Mouse (Mus musculus) urinary bladder, postnatal 4 days (tissue): ENCODE measurements around the gene Dnajc17.

ENCODE experiments used
- DNase-seq, 2 experiments: peaks; one replicate each; pipeline ENCODE4 v3.0.0; 2021 to 2022; ENCODE audit warnings: low spot score in 2 of 2

Gene Dnajc17

GRCm38 (mm10) chr2:119198049-119198448 is 10.5 kb downstream of the Dnajc17 start:
- no peak for DNase-seq

GRCm38 (mm10) chr2:119197493-119197892 is 11.1 kb downstream of the Dnajc17 start:
- no peak for DNase-seq

DNA sequence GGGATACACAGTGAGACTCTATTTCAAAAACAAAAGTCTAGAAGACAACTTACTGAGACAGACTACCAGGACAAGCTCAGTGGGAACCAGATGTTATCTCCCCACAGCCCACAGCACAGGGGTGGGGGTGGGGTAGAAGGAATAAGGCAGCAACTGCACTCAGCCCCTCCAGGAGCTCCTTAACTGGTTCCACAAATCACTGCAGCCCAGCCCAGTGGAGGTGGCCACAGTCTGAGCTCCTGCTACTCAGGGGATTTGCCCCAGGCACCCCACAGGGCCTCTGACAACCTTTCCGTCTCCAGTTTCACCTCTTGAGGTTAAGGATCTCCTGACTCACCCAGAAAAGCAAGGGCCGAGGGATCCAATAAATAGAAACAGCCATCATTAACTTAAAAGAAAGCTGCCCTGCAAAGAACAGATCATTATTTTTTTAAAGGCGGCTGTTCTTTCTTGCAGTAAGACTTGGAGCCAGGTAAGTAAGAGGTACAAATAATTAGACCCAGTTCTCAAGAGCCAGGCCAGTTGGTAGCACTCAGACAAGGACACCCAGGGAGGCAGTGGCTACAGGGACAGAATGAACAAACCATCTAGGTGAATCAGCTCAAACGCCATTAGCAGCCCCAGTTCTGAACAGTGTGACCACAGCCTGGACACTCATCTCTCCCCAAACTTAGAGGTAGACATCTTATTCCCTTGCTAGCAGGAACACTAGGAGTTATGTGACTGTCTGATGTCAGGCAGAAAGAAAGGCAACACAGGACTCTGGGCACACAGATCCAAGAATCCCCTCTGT is 12.1 kb downstream of the Dnajc17 start:
- DNase-seq: no peak

- DNase-seq: no peak
Observed at GRCm38 (mm10) chr2:119194140-119194539, 14.5 kb downstream of the Dnajc17 start.

GRCm38 (mm10) chr2:119190969-119191368 is 17.6 kb downstream of the Dnajc17 start:
- no peak for DNase-seq

DNA sequence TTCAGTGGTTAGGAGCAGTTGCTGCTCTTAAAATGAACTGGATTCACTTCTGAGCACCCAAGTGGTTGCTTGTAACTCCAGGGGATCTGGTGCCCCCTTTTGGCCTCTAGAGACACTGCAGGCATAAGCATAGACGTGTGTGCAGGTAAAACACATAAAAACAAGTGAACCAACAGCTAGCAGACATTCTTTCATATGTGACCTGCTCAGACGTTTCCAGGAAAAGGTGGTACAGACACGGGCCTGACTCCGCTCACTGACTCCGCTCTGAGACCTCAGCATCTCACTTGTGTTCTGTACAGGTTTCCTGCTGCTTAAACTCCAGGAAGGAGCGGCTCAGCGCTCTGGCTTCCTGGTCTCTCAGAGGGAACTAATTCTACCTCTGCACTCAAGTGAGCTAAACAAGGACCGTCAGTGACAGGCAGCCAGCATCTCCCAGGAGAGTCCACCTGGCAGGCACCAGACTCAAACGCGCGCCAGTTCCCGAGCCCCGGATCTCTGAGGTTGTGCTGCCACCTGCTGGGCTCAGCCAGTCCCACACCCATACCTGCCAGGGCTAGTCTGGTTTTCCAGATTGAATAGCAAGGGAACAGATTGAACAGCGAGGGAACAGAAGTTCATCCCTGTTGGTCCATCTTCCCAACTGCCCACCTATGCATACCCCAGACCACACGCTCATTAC is 19.4 kb downstream of the Dnajc17 start:
- DNase-seq: peak; percentile 65 to 87

- no peak for DNase-seq
Observed at GRCm38 (mm10) chr2:119182914-119183313, 25.7 kb downstream of the Dnajc17 start.

DNA sequence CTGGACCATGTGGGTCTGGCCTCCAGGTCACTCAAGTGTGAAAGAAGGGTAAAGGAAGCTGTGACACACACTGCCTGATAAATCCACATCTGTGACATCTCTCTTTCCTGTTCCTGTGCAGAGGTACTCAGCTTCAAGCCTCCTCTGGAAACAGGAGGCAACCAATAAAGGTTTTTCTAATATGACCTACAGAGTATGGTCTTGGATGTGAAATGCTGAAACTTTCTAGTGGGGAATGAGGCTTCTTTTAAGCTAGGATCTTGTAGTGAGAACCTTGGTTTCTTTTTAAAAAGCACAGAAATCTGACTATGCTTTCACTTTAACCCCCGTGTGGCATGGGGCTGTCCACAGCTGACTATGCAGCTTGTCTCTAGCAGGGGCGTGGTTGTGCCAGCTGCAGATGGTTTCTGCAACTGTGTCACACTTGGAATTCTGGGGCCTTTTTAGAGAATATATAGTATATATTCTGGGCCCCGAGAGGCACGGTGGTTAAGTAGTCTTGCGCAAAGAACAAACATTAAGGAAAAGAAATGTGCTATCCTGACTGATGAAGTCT is 31.1 kb downstream of the Dnajc17 start:
- DNase-seq: no peak

GRCm38 (mm10) chr2:119176761-119177160 is 31.8 kb downstream of the Dnajc17 start:
- DNase-seq: no peak

DNA sequence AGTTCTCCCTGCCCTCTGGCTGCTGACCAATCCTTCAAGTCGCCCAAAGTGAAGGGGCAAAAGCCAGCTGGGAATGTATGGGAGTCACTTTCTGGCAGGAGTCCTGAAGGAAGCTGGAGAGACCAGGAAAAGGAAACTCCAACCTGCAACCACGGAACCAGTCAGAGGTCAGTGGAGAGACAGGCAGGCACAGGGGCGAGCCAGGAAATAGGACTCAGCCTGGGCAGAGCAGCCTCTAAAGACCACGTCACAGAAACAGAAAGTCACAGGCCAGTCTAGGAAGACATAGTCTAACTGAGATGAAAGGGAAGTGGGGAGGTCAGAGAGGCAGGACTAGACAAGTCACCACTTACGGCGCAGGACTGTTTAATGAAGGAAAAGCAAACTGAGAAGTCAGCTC is 33.0 kb downstream of the Dnajc17 start:
- DNase-seq: no peak

GRCm38 (mm10) chr2:119174866-119175265 is 33.7 kb downstream of the Dnajc17 start:
- DNase-seq: no peak

DNA sequence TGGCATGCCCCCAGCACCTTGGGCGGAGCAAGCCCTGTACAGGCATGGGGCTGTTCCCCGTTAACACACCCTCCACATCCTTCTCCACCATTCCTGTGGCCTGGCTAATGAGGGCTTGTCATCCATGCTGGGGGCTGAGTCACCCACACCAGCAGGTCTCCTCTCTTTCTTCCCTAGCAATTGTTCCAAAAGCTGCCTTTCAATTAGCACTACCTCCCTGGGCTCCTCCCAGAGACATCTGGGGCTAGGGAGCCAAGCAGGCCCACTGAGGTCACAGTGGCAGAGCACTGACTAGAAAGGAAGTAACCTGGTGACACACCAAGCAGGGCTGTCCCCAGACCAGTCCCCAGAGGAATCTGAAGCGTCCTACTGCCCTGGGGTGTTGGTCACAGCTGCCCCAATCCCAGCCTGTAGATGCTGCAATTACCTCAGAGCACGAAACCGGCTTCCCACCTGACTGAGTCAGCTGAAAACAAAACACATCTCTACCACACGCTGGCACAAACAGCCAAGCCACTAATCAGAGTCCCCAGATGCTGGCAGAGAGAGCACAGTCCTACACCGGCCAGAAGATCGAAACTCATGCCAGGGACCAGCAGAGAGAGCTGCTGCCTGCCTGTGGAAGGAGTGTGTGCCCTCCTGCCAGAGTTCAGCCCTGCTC is 34.5 kb downstream of the Dnajc17 start, which contains the start of gene Gm14137:
Gm14137 (plus strand) TSS at position 519 of the 661 bp plus-strand sequence.
- no peak for DNase-seq

GRCm38 (mm10) chr2:119172862-119173576 is 35.6 kb downstream of the Dnajc17 start:
- DNase-seq: peak; percentile 41 to 71

- no peak for DNase-seq
Observed at GRCm38 (mm10) chr2:119172446-119172845, 36.1 kb downstream of the Dnajc17 start.

GRCm38 (mm10) chr2:119171574-119171973 is 37.0 kb downstream of the Dnajc17 start:
- DNase-seq: no peak

GRCm38 (mm10) chr2:119170282-119170681 is 38.3 kb downstream of the Dnajc17 start:
- no peak for DNase-seq

- no peak for DNase-seq
Observed at GRCm38 (mm10) chr2:119167866-119168256, 40.7 kb downstream of the Dnajc17 start.

- DNase-seq: peak in 1 of 2 experiments; percentile 37
Observed at GRCm38 (mm10) chr2:119166901-119167865, 41.4 kb downstream of the Dnajc17 start, which contains the start of gene Gchfr. Gene Gchfr, plus strand, starts transcription at chr2:119167773.

GRCm38 (mm10) chr2:119165401-119165800 is 43.2 kb downstream of the Dnajc17 start:
- DNase-seq: no peak

DNA sequence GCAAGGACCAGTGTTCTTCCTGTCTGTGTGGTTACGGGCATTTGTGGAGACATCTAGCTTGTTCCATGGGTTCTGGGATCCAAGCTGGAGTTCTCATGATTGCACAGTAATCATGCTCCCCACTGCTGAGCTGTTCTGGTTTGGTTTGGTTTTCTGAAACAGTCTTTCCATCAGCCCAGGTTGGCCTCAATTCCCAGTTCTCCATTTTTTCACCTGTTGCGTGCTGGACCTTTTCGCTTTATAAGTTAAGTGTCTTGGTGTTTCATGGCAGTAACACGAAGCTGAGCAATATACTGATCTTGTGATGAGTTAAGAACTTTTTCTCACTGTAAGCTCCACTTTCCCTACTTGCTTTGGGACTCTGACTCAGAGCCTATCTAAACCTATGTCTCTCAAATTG is 44.6 kb downstream of the Dnajc17 start:
- DNase-seq: no peak
